Mouse (Mus musculus) cerebellum, postnatal 4 days (tissue): Measurements from ENCODE around the gene Hfe.
"Not testable (repeated sequence)": the region's sequence is repeated elsewhere in the genome, so short reads cannot be mapped to it uniquely, and the experiment has no call there.

Source experiments
- DNase-seq, 2 experiments: peaks; one replicate each; pipeline ENCODE4 v3.0.0; 2022; ENCODE audit warnings: low spot score in 2 of 2, mixed read lengths in 1 of 2

Gene Hfe

DNA sequence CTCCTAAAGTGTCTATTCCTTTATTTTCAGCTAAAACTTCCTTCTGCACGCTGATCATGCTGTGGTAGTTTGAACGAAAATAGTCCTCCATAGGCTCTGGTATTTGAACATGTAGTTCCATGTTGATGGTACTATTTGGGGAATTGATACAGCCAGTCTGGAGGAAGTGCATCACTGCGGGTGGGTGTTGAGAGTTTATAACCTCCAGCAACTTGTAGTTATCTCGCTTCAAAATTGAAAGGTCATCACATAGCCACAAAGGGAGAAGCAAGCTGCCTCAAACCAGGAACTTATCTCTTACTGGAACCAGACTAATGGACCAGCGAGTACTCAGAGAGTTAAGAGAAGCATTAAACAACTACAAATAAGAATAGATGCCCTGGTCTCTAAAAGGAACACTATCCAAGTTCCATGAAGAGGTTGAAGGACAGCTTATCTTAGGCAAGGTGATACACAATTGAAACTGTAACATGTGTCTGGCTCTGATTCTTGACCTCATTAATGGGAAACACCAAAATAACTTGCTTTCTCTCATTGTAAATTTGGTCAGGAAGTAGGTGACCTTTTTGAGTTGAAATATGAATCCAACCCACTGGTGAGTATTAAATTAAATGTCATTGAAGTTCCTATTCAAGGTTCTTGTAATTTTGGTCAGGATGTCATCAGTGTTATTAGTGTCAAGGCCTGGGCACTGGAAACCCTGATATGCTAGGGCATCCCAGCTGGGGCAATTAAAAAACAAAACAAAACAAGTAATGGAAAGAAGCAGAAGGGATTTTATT, 5.8 kb upstream of the Hfe start:
- no peak for DNase-seq

DNA sequence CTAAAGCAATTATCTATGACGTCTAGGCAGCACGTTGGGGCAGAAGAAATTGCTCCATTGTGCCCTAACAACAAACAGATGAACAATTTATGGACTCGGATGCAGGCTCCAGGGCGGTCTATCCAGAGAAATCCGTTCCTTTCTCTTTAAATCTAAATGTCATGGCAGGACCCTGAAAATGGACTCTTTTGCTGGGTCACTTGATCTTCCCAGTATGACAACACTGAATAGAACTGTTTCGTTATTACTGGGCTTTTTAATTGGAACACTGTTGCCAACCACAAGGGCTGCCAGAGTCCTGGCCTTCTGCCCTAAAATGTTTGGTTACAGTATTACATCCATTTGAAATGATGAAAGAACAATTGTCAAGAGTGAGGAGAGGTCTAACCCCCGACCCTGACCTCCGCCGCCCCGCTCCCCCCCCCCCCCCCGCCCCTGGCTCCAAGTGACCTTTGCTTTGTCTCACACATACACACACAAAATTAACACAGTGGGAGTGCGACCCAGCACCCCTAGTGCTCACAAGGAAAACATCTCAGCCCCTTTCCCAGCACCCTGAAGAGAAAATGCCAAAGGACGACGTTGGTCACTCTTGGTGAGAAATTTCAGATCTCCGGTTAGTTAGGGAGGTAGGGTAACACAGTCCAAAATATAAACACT, 810 bp downstream of the Hfe start:
- DNase-seq, result no peak

DNA sequence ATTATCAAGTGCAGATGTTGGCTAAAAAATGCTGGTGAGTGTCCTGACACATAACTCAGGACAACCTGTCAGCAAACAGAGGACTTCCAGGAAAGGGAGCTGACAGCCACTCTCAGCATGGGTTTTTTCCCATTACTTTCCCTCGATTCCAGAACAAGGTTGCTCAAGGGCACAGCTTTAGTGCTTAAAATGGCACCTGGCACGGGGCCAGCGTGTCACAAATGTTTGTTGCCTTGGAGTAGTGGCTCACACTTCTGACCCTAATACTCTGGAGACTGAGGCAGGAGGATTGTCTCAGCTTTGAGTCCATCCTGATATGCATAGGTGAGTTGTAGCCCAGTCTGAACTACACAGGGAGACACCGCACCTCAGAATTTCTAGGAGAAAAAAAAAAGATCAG, 2.0 kb downstream of the Hfe start:
- DNase-seq, result no peak

DNA sequence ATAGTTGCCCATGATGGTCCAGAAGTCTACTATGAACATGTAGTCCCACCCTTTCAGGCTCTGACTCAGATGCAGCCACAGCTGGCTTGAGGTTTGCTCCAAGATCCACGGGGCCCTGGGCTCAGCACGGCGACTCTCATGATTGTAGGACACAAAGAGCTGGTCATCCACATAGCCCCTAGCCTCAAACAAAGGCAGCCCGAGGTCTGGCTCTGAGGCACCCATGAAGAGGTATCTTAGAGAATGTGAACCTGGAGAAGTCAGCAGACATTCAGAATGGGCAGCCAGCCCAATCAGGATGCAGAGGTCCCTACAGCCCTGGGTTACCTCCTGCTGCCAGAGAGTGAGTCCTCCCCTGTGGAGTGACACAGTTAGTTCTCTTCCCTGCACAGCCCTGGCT, 2.6 kb downstream of the Hfe start:
- no peak for DNase-seq

DNA sequence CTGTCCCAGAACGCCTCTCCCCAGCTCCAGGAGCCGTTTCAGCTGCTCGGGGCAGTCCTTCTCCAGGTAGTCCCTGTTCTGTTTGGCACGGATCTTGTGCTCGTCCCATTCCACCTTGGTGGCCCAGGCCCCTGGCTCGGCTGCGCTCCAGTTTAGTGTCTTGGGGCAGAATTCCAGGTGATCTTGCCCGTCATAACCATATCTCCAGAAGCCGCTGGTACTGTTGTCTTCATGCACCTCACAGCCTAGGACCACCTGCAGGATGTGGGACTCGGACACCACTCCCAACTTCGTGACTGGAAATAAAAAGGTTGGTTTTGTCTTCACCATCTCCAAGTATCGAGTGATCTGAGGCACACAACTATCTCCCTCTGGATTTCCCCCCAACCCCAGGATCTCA, 3.9 kb downstream of the Hfe start:
- no peak for DNase-seq

DNA sequence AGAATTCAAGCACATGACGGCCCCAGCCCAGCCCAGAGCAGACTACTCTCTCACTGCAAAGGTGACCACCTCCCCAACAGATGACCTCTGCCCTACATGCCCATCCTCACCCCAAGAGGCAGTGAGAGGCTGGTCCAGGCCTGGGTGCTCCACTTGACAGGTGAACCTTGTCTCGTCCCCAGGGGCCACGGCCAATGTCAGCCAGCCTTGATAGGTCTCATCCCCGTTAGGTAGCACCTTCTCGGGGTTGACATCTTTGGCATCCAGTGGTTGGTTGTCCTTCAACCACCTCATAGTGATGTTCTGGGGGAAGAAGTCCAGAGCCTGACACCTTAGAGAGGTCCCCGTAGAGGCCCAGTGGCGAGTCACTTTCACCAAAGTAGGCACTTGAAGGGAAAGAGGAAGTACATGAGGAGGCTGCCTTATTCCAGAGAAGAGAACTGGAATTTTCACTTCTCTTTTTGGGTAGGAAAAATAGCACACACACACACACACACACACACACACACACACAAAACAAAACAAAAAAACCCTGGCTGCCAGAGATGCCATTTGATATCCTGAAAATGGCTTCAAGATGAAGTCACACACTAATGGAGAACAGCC, 4.8 kb downstream of the Hfe start:
- no peak for DNase-seq

DNA sequence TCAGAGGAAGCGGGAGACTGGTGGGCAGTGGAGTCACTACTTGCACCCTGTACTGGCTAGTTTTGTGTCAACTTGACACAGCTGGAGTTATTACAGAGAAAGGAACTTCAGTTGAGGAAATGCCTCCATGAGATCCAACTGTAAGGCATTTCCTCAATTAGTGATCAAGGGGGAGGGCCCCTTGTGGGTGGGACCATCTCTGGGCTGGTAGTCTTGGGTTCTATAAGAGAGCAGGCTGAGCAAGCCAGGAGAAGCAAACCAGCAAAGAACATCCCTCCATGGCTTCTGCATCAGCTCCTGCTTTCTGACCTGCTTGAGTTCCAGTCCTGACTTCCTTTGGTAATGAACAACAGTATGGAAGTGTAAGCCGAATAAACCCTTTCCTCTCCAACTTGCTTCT, 7.9 kb downstream of the Hfe start:
- not testable (repeated sequence) for DNase-seq

DNA sequence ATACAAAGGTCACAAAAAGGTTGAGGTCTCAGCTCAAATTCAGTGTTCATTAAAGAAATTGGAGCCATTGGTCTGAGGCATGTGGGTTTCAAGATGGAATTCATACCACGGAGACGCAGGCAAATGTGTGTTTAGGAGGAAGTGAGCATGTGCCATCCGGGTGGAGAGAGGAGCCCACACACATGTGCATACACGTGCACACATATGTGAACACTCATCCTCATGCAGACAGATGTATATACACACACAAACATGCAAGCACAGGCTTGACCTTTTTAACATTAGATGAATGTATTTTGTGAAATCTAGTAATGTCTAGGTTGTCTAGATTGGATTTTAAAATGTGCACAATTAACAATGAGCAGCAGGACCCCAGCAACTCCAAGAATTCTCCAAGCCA, 8.4 kb downstream of the Hfe start:
- DNase-seq, result no peak

DNA sequence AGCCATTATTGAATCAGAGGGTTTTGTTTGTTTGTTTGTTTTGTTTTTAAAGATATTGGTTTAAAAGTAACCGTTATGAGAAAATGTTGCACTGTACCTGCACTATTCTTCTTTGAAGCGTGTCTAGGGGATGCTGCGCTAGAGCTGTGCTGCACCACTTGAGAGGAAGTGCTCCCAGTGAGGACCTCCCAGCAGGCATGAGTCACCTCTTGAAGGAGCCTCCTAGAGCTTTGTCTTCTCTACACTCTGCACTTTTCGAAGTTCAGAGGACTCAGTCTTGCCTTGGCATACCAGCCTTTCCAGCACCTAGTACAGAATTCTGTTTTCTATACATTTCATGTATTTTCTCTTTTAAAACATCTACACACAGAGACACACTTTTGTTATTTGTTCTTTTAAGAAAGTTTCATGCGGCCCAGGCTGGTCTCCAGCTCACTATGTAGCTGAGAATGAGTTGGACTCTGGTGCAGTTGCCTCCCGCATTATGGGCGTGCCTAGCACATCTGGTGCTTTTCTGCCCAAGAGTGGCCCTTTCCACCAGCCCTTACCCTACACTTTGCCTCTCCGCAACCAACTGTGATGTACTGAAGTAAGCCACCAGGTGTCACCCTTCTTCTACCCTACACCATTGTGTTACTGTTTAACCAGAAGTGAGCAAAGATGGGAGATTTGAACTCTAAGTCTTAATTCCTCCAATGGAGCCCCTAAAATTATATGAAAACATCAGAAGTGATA, 9.7 kb downstream of the Hfe start:
- peak in 1 of 2 experiments; percentile 60 for DNase-seq

DNA sequence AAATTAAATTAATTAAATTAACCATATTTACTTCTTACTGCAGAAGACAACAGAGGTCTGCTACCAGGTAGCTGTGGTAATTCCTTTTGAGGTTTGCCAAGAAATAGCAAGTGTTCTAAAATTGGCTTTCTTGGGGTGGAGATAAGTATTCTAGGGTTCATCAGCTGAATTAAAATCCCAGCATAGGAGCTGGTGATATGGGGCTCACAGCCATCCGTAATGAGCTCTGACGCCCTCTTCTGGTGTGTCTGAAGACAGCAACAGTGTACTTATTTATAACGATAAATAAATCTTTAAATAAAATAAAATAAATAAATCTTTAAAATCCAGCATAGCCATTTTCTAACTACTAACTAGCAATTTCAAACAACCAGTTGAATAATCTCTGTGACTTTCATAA, 10.9 kb downstream of the Hfe start:
- no peak for DNase-seq

DNA sequence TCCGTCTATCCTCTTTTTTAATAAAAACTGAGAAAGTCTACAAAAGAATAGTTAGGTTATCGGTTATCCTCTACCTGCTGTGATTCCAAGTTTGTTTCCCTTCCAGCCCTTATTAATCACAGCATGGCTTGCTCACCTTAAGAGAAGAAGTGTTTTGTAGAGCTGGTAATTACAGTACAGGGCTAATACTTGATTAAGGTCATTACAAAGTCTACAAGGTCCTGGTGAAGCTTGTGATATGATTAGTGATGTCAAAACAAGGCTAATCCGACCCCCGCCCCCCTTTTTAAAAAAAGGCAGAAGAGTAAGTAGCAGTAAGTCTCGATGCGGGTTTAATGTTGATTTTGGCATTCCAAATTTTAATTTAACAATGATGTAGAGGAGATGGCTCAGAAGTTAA, 11.7 kb downstream of the Hfe start:
- no peak for DNase-seq

DNA sequence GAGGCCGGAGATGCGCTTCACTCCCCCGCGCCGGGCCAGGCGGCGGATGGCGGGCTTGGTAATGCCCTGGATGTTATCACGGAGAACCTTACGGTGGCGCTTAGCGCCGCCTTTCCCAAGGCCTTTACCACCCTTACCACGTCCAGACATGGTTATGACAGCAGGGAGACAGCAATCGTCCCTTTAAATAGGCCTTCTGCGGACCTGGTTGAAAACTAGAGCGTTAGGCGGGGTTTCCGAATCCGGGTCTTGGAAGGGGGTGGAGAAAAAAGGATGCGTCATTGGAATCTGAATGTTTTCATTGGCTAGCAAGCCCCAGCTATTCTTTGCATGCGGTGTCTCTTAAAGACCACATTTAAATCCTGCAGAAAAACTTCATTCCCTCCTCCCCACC, 12.4 kb downstream of the Hfe start, which contains the start of gene Hist1h4c:
TSS of gene Hist1h4c (minus strand) at position 155 of the 394 bp plus-strand sequence.
- peak; percentile 95 to 98 for DNase-seq

DNA sequence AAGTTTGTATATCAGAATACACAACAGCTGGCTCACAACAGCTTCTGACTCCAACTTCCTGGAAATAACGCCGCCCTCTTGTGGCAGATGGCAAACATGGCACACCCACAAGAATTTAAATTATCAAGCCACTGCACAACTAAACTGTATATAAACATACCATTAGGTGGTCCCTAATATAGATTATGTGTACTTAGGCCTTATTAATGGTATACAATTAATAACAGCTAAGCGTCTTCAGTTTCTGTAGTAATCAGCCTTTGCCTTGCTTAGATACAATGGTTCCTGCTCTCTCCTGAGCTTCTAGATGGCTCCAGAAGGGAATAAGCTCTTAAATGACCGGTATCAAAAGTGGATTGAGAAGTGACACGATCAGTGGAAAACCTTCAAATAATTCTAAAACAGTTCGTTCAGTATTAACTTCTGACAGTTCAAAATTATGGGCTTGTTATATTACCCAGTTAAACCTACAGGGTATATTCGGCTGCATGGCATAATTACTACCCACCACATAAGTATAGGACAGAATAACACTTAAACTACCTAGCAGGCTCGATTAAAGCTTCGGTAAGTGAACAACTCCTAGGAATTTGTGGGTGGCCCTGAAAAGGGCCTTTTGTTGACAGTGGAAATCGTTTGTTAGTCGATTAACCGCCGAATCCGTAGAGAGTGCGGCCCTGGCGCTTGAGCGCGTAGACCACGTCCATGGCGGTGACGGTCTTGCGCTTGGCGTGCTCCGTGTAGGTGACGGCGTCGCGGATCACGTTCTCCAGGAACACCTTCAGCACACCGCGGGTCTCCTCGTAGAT, 13.0 kb downstream of the Hfe start:
- DNase-seq, result peak in 1 of 2 experiments; percentile 49

DNA sequence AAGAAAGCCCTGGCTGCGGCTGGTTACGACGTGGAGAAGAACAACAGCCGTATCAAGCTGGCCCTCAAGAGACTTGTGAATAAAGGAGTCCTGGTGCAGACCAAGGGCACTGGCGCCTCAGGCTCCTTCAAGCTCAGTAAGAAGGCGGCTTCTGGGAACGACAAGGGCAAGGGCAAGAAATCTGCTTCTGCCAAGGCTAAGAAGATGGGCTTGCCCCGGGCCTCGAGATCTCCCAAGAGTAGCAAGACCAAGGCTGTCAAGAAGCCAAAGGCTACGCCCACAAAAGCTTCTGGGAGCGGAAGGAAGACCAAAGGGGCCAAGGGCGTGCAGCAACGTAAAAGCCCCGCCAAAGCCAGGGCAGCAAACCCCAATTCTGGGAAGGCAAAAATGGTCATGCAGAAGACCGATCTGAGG, 14.6 kb downstream of the Hfe start:
- no peak for DNase-seq

DNA sequence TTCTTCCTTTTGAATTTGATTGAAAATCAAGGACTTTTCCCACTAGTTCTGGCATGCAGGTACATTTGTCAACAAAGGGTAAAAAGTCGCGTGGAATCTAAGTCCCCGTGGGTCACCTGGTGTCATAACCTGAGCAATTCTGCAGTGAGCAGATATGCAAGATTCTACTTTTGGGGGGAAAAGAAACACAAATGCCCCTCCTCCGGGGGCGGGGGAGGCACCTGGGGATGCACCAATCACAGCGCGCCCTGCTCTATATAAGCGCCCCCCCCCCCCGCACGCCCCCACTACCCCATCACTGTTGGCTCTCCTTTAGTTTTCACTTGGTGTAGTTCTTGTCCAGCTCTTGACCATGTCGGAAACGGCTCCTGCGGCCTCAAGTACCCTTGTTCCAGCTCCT, 15.1 kb downstream of the Hfe start, which contains the start of gene Hist1h1t:
TSS of gene Hist1h1t (plus strand) at position 301 of the 400 bp plus-strand sequence.
- no peak for DNase-seq

DNA sequence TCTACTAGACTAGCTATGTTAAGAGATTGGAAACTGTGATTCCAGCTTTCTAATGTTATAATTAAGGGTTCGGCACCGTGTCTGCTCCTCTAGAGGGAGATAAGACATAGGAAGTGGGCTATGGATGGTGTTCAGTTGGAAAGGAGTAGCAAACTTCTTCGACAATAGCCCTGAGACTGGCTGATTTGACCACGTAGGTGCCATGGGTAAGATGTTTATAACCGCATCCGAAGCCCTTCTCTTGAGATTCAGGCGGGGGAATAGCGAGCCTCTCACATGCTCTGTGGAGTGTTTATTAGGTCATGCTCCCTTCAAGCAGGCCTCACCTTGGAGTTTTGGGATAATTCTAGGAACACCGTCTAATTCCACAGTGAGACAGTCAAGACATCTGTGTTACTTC, 15.7 kb downstream of the Hfe start:
- DNase-seq, result no peak

DNA sequence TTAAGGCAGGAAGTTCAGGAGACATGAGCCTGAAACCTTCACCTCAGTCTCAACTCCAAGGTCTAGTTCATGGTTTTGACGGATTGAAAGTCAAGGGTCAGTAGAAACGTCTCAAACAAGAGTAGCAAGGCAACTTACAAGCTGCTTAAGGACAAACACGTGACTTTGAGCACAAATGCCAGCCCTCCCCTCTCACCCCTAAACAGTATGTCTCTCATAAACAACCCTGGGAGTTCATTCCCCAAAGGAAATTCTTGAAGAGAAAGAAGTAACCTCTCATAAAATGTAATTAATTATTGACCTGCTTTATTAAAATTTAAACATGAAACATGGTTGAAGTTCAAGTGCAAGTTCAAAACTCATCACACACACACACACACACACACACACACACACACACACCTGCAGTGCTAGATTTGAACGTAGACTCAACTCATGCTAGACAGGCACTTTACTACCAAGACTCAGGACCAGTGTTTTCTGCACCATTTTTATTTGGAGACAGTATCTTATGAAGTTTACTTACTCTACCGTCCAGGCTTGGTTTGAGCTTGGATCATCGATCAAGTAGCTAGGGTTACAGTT, 16.7 kb downstream of the Hfe start:
- no peak for DNase-seq

DNA sequence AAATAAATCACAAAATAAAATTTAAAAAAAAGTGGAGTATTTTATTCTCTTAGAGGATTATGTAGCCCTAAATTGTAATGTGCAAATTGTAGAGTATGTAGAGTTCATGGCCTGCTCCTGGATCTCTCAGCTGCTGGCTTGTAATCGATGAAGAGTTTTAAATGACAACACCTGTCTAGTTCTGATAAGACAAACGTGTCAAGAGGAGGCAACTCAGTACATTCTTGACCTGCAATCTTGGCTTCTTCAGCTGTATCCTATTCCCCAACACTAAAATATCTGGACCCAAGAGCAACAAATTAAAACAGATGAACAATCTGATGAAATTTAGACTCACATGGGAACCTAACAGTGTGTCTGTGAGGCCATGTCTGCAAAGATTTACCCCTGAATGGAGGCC, 21.2 kb downstream of the Hfe start:
- no peak for DNase-seq

DNA sequence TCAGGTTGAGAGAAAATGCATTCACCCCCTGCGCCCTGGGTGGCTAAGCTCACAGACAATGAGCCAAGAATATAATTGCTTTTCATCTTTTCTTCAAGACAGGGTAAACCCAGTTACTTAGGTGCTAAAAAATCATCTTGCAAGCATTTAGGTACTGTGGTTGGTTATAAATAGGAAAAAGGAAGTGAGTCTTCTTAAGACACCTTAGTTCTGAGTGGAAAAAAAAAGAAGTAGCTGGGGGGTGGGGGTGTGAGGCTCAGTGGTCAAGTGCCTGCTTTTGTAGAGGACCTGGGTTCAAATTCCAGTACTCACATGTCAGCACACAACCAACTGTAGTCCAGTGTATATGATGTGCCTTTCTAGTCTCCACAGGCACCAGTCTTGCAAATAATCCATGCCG, 21.7 kb downstream of the Hfe start:
- no peak for DNase-seq

DNA sequence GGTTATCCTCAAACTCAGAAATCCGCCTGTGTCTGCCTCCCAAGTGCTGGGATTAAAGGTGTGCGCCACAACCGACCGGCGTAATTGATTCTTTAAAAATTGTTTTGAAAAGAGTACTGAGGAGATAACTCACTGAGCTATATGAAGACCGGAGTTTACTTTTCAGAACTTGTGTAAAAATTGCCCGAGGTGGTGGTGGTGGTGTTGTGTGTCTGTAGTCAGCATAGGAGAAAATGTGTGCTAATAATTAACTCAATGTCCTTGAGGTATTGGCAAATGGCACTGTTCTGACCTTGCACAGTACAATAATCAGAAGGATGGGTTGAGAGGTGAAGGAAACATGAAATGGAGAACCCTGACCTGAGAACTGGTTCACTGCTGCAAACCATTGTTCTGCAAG, 22.7 kb downstream of the Hfe start:
- no peak for DNase-seq

DNA sequence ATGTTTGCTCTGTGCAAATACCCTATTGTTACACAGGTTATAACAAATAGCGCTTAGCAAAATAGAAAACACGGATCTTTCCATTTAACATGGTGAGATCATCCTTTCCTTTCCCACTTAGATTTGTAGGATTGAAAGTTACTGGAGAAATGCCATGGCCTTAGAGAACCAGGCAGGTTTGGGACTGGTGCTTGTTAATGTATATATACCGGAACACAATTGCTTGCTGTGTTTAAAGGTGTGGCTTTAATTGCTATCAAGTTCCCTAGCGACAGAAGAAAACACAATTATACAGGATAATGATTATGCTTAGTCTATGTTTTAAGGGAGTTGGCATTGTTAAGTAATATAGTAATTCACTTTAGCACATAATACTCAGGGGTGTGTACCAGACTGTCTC, 23.5 kb downstream of the Hfe start:
- DNase-seq, result no peak
